ENCODE assay signal across 24 mouse cellular contexts in genomic region chr3:52221931-52222330, GRCm38 (mm10). TPM values are rescaled to one million over a fixed set of nuclear protein-coding genes. Genes with fewer than 3 reads are reported as not detected.
DNase-seq lines count a peak whose midpoint lies in the region; ATAC-seq and TF ChIP-seq lines count a peak whose summit lies in the region.
"Had no signal": no experiment of that assay in that cellular context is flagged by ENCODE, and none has a peak within 500 bp of the region (broad histone marks: within the 10 kb centered on the region; RNA-seq: fewer than 3 reads in every experiment).

No protein-coding gene starts in this region.

- TF ChIP-seq CTCF in kidney, adult 2 months (conservative IDR thresholded peaks at IDR 0.05; ENCODE audit: insufficient read depth, insufficient read length, low read depth, low read length): no peak

- no peak overlapping the region for H3K4me3 ChIP-seq in kidney, adult 2 months (ENCODE audit: insufficient read depth, low read depth, low read length)
- H3K4me3 ChIP-seq in kidney, embryonic 15.5 days (replicated peaks): no peak overlapping the region
- H3K4me3 ChIP-seq: gastrocnemius, adult 2 months; heart, embryonic 10.5 days; hindbrain, embryonic 12.5 days had no signal

- 42% methylated on average over 5 of the region's 5 CpGs for WGBS in kidney, adult 2 months
- WGBS in kidney, embryonic 15.5 days: 55% methylated on average over 5 of the region's 5 CpGs

- no peaks in the 10 kb centered on the region for H3K9me3 ChIP-seq in kidney, embryonic 15.5 days (replicated peaks)
- H3K9me3 ChIP-seq: heart, embryonic 10.5 days; hindbrain, embryonic 12.5 days had no signal

- H3K4me1 ChIP-seq in kidney, adult 2 months (ENCODE audit: control insufficient read depth, insufficient read depth, low read length): no peaks in the 10 kb centered on the region
- H3K4me1 ChIP-seq in kidney, embryonic 15.5 days: 0 out of 2 replicates have a peak, but pooled peaks cover 4% of the 10 kb centered on the region
- H3K4me1 ChIP-seq: heart, embryonic 10.5 days; hindbrain, embryonic 12.5 days had no signal

- no peaks in the 10 kb centered on the region for H3K36me3 ChIP-seq in kidney, adult 2 months (ENCODE audit: control insufficient read depth, insufficient read depth, low read length)
- no peaks in the 10 kb centered on the region for H3K36me3 ChIP-seq in kidney, embryonic 15.5 days
- H3K36me3 ChIP-seq: G1E; heart, embryonic 10.5 days; hindbrain, embryonic 12.5 days had no signal

- ATAC-seq in kidney, embryonic 15.5 days (replicated peaks; ENCODE audit: low FRiP score): no peak
- ATAC-seq in megakaryocyte progenitor cell, adult 5-6 weeks (replicated peaks; ENCODE audit: poor library complexity): no peak
- ATAC-seq: activated CD4-positive, CD25-positive, alpha-beta regulatory T cell, adult 4 months; CD4-positive, CD25-positive, alpha-beta regulatory T cell, adult 4 months; forebrain, embryonic 14.5 days; hindbrain, embryonic 16.5 days; inflammation-experienced regulatory T-cells, adult 6 months; Patski had no signal

- H3K4me2 ChIP-seq in kidney, embryonic 15.5 days: no peak overlapping the region
- H3K4me2 ChIP-seq: hindbrain, embryonic 12.5 days had no signal

- peak; percentile 27 for DNase-seq in kidney, adult 2 months
- peak; percentile 52 for DNase-seq in lung, postnatal 10 days
- DNase-seq in lung, postnatal 36 days: no peak
- peak; percentile 35 for DNase-seq in NIH3T3 (ENCODE audit: low read depth)
- DNase-seq: adrenal gland, adult 2 months; adrenal gland, postnatal 25 days; B cell, adult 2 months; cerebellum, adult 2 months; cerebellum, postnatal 10 days; gastrocnemius, adult 2 months; gastrocnemius, postnatal 25 days; heart, postnatal 10 days; heart, postnatal 4 days had no signal

- no peak for TF ChIP-seq POLR2A in kidney, adult 2 months (IDR thresholded peaks at IDR 0.05; ENCODE audit: low read depth, low read length)

- no peaks in the 10 kb centered on the region for H3K27me3 ChIP-seq in kidney, adult 2 months (replicated peaks; ENCODE audit: control insufficient read depth, insufficient read depth, low read length)
- no peaks in the 10 kb centered on the region for H3K27me3 ChIP-seq in kidney, embryonic 15.5 days
- H3K27me3 ChIP-seq: hindbrain, embryonic 12.5 days; Patski had no signal

- H3K9ac ChIP-seq in kidney, embryonic 15.5 days: no peak overlapping the region
- H3K9ac ChIP-seq: hindbrain, embryonic 12.5 days had no signal

- H3K27ac ChIP-seq in kidney, adult 2 months (ENCODE audit: insufficient read depth, low read depth, low read length): no peak overlapping the region
- no peak overlapping the region for H3K27ac ChIP-seq in kidney, embryonic 15.5 days
- H3K27ac ChIP-seq: gastrocnemius, adult 2 months; heart, embryonic 10.5 days; hindbrain, embryonic 12.5 days had no signal

RNA-seq across cellular contexts. Expression of gene Foxo1, which starts 46.2 kb away (rescaled TPM):
- polyA plus RNA-seq in kidney, adult 2 months (2012; rRNA removed): 14.0 and 14.4 TPM in 2 replicates
- polyA plus RNA-seq in kidney, embryonic 15.5 days (2015; fragmentation: Nextera tagmentation; extraction: Ambion mirVana): 6.7 and 6.9 TPM in 2 replicates
- total RNA-seq in megakaryocyte progenitor cell, adult 5-6 weeks (2015): 2.4 and 2.9 TPM in 2 replicates
- total RNA-seq in megakaryocyte progenitor cell, adult 5-6 weeks (2017): 0.42 and 0.74 TPM in 2 replicates
- polyA plus RNA-seq: G1E had no signal
